Mouse (Mus musculus) kidney, postnatal 25 days (tissue): ENCODE results near the gene Hes3.

Source experiments
- DNase-seq, 2 experiments: peaks; one replicate each; pipeline ENCODE4 v3.0.0; 2021; ENCODE audit warnings: mixed read lengths in 2 of 2

The Hes3 gene

DNA sequence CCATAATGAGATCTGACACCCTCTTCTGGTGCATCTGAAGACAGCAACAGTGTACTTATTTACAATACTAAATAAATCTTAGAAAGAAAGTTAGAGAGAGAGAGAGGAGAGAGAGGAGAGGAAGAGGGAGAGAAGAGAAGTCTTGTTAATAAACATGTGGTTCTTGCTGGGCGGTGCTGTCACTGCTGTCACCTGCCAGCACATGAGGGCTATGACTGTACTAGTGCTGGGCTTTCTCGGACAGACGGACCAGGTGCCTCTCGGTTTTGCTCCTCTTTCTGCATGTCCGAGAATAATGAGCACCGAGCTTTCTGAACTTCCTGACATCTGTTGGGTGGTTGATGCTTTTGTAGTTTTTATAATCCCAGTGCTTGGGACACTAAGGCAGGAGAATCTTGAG lies 40.8 kb downstream of the Hes3 start:
- DNase-seq, result no peak

DNA sequence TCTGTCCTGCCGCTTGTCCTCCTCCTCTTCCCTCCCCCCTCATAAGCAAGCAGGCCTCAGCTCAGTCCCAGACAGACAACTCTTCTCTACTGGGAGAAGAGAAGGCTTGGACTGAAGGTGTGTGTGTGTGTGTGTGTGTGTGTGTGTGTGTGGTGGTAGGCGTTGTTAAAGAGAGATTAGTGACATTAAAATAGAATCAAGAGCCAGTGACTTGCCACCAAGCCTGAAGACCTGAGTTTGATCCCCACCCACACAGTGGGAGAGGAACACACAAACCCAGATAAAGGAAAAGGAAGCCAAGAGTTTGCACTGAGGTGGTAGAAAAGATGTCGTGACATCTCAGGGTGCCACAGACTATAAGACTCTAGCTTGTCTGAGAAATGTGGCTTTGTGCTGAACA lies 44.3 kb downstream of the Hes3 start:
- no peak for DNase-seq

DNA sequence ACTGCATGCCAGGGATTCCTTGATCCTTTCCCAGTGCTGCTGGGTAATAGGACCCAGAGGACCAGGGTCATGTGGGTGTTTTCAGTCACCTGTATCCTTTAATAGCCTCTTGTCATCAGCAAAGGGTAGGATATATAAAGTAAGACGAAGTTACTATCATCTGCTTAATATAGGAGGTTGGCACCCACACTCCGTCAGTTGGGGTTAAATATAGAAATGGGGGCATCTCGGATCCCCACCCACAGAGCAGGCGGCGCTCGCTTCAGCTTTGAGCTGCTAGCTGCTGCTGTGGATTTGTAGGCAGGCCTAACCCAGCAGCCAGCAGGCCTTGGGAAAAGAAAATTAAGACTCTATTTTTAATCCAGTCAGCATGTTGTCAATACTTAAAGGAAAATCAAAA lies 45.5 kb downstream of the Hes3 start:
- DNase-seq, result no peak

DNA sequence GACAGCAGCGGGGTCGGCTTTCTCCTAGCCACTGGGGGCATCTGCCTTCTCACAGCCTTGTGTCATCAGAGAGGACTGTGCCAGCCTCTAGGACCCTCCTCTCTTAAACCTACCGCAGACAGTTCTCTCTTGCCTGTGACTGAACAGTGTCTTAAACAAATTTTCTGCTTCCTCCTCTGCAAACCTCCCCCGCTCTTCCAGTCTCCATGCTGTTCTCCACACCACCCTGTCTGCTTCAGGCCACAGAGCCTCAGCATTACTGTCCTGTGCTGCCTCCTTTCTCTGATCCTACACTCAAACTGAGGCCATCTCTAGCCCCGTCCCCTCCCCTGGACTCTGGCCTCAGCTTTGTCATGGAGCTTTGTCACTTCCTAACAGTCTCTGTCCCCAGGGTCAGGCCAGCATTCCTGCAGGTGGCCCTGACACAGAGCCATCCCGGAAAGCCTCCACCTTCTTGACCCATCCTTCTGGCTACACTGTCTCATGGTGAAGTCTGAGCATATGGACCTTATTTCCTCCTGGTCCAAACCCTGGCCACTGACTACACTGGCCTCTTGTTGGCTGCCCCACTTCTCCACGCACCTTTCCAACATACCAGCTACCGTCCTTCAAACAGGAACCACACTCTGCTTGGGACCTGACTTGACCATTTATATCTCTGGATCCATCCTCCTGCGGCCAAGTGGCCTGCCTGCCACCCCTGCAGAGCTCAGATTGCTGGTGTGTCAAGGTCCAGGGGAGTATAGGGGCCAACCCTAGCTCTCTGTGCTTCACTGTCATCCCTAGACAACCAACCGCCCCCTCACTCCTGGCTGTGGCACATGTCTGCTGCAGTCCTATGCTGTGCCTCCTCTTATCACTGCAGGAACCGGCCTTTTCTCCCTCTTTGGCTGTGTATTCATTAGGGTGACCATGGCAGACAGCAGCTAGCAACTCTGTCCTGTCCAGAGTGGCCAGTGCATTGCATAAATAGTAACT lies 46.6 kb downstream of the Hes3 start:
- DNase-seq, result no peak

DNA sequence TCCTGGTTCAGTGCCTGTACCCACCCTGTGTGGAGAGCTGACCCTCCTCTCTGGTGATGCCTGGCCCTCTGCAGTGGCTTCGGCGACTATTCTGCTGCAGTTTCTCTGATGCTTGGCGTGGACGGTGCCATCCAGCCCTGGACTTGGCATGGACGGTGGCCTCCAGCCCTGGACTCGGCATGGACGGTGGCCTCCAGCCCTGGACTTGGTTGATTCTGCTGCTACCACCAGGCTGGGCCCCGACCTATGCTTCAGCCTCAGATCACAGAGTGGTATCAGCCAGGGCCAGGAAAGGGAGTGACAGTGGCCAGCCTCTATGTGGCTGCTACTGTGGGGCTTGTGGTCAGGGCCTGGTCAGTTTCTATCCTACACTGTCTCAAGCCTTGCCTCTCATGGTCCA lies 47.5 kb downstream of the Hes3 start:
- no peak for DNase-seq

DNA sequence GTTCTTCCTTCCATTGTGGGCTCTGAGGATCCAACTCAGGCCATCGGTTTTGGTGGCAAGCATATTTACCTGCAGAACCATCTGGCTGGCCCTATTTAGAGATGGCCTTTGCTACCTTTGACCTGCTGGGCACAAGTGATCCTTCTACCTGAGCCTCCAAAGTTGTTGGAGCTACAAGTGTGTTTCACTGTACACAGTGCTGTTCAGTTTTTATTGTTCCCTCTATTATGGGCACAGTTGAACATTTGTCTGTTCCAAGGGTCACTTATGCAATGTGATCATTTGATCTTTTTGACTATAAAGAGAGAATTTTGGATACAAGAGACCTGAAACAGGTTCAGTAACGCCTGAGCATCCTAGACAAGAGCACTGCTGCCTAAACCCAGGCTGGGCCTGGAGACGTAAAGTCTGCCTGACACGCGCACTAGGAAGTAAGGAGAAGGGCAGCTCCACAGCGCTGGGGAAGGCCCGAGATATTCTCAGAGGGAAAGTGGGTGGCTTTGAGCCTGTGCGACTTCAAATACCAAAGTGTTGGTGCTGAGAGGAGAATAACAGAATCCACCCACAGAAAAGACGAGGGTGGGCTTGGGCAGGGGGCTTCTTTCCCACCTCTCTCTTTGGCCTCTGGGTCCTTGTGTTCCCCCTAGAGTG lies 48.1 kb downstream of the Hes3 start:
- DNase-seq, result no peak

DNA sequence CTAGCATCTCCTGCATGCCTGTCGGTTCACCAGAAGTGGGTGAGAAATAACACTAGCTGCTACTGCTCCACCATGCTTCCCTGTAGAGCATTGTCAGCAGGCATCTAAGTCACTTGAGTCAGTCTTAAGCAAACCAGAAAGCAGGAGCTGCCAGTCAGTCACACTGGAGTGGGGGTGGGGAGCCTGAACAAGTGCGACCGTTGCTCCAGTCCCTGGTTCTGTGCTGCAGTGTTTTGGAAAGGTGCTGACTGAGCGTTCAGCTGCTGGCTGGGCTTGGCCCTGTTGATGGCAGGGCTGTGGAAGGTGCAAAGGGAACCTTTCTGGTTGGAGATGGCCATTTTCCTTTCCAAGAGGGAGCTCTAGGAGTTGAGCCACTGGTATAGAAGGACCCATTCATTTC lies 51.5 kb downstream of the Hes3 start:
- DNase-seq, result no peak
